Mouse (Mus musculus) cerebellum, adult 9-11 months (tissue): ENCODE data around the gene Txndc2.
A peak's percentile ranks its signal among the peaks of the same experiment; 100 is the strongest.

Experiments used
- DNase-seq: peaks from one replicate; pipeline ENCODE4 v3.0.0; 2022

Txndc2 gene

GRCm38 (mm10) chr17:65641734-65642218 lies at the start of gene Txndc2:
Gene Txndc2 (minus strand): TSS chr17:65642168.
- no peak for DNase-seq

- peak; percentile 95 for DNase-seq
These were observed 41.8 kb upstream of the Txndc2 start for GRCm38 (mm10) chr17:65683731-65684130.

DNA sequence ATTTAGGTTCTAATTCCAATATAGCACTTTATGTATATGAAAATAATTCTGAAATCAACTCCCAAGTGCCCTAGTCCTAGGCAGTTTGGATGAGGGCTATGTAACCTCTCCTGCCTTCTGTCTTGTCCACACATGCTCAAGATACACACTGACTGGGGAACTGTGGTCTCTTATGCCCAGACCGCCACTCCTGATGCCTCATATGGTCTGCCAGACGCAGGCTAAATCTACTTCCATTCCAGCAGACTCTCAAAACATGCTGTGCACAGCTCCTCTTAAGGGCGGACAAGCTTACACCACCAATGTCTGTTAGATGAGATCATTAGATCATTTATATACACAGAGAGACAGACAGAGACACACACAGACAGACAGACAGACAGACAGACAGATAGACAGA lies 41.3 kb upstream of the Txndc2 start:
- DNase-seq = no peak

- no peak for DNase-seq
These were observed 40.2 kb upstream of the Txndc2 start for GRCm38 (mm10) chr17:65682071-65682680.

GRCm38 (mm10) chr17:65681516-65681915 lies 39.5 kb upstream of the Txndc2 start:
- no peak for DNase-seq

DNA sequence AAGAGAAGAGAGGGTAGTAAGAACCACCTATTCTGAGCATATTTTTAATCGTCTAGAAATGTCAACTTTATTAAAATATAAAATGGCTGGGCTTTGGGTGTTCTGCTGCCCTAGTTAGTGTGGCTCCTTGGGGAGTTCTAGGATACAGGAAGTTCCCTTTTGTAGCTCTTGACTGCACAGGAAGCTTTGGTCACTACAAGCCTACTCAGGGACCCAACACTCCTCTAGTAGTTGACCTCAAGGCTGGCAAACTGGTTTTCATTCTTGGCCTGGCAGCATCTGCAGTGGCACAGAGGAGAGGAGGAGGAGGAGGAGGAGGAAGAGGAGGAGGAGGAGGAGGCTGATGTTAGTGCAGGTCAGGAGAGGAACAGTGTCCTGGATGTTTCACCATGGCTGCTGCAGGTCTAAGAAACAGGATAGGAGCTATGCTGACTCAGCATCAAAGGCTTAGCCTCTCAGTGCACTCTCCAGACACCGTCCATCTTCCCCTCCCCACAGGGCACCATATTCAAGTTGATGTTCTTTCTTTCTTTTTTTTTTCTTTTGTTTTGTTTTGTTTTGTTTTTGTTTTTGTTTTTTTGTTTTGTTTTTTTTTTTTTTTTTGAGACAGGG lies 38.9 kb upstream of the Txndc2 start:
- no peak for DNase-seq

DNA sequence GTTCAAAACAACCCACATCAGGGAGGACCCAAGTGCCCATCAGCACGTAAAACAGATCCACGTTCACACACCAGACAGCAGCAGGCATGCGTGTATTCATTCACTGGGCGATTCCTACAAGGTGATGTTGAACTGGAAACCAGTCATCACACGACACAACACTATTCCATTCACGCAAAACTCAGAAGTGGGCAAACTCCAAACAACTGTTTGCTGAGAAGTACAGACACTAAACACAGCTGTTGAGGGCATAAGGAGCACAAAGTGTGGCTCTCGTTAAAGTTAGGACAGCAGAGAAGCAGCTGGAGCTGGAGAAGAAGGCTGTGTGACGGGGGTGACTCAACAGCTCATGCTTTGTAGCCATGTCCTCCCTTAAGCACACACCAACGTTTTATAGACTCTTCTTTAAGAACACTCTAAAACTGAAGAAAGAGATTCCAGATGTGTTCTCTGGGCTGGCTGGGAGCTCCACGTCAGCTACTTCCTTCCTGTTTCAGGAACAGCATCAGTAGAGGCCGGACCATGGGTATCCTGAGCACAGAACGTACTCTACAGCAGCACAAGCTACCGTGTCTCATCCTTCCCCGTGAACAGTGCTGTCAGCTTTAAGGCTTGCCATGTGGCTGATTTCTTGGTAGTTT lies 38.0 kb upstream of the Txndc2 start:
- no peak for DNase-seq

DNA sequence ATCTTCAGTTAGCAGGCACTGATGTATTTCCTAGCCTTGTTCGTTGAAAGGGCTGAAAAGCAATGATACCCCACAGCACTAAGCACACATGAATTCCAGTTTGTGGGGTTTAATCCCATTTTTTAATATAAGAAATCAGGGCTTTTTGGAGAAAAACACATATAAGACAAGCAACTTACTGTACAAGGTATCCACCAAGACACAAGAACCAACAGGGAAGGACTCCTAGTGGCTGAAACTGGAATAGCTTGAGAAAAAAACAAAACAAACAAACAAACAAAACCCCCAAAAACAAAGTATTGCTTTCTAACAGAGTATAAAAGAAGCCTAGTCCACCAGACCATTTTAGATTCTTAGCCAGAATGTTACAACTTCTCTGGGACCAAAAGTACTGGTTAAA lies 35.8 kb upstream of the Txndc2 start:
- DNase-seq = no peak

- no peak for DNase-seq
These were observed 34.6 kb upstream of the Txndc2 start for GRCm38 (mm10) chr17:65676536-65676935.

DNA sequence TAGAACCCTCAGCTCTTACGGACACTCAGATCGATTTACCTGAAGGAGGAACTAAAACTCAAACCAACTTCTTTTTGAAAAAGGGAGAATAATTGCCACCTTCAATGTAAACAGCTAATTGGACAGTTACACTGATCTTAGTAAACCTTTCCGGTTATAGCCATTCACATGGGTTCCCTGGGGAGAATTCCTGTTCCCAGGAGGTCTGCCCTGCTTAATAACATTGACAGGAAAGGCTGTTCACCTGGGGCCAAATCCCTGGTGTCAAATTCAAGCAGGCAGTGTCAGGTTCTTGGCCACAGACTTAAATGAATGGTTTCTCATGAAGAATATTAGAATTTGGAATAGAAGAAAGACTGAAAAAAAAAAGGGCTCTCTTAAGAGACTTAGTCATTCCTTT lies 34.0 kb upstream of the Txndc2 start:
- DNase-seq = no peak

GRCm38 (mm10) chr17:65674710-65675171 lies 32.8 kb upstream of the Txndc2 start:
- no peak for DNase-seq

DNA sequence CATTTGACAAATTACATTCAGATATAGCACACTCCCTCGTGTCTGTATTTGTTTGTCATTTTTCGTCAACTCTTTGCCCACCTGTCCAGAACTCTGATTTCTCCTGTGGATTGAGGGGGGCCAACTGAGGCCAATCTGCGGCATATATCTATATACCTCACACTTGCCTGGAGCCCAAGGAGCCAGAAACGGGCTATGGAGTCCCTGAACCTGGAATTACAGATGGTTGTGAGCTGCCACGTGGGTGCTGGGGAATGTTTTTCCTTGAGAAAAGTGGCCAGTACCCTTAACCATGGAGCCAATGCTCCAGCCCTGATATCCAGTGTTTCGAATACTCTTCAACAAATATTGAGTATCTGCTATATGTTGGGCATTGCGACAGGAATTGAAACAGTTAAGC lies 31.0 kb upstream of the Txndc2 start:
- DNase-seq = no peak

- DNase-seq = no peak
These were observed 27.1 kb upstream of the Txndc2 start for GRCm38 (mm10) chr17:65669061-65669460.

DNA sequence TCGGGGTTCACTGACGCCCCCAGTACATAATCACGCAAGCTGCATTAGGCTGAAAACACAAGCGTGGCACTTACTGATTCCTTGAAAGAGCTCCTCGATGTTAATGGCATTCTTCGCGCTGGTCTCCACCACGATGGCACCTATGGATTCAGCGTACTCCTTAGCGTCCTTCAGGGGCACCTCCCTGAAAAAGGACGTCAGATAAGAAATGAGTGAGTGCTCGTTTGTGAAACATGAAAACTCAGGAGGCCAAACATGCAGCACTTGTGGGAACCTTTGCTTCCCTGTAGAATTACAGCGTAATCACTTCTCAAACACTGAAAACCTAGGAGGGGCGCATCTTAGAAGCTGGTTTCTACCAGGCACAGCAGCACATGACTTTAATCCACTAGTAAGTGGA lies 25.8 kb upstream of the Txndc2 start:
- DNase-seq = no peak

- DNase-seq = no peak
These were observed 24.6 kb upstream of the Txndc2 start for GRCm38 (mm10) chr17:65666388-65667161.

DNA sequence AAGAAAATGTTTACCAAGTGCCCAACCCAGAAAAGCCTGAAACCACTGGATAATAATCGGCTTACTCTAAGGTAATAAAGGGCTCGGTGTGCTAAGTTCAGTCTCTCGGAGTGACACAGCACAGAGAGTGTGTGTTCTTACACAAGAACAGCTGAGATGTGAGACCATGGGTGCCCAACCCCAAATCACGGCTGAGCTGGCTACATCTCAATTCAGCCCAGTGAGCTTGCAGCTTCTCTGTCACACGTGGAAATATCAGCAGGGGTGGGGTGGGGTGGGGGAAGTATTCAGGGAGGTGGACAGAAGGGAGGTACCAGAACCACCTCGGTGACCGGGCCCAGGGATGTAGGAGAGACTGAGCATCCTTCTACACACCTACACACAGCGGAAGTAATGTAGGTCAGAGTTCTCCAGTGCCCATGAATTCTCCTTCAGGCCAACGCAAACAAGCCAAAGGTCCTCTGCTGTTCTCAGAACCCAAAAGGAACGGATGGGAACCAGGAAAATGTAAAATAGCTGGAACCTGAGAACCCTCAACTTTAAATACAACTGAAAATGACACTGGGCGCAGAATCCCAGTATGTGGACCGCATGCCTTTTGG lies 23.9 kb upstream of the Txndc2 start:
- no peak for DNase-seq

GRCm38 (mm10) chr17:65663329-65664078 lies 21.5 kb upstream of the Txndc2 start:
- no peak for DNase-seq

DNA sequence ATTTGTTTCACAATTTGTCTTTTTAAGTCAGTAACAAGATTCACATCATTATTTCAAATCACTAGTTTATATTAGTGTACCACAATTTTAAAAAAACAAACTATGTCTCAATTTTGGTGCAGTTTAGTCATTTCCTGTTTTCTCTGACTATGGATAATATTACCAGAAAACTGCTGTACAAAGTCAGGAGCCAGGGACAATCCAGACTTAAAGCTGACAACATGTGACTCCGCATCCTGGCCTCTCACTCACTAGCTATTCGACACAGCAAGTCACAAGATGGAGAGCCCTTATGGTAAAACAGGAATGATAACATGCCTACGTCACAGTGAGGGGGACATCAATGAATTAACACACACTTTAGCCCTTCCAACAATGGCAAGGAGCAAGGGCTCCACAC lies 20.7 kb upstream of the Txndc2 start:
- no peak for DNase-seq

DNA sequence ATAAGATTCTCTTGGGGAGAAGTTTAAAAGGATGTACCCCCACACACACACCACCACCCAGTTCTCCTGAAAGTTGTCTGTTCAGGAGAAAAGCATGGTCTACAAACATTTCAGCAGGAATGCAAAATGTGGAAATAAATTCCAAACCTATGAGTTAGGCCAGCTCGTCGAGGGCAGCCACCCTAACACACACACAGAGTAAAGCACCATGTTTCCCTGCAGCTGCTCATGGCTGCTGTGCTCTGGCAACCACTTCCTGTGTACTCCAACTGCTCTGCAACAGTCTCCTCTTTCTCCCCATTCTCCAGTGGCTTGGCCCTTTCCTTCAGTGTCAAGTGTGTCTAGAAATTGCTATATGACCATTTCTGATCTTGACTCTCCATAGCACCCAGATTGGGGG lies 16.4 kb upstream of the Txndc2 start:
- no peak for DNase-seq

DNA sequence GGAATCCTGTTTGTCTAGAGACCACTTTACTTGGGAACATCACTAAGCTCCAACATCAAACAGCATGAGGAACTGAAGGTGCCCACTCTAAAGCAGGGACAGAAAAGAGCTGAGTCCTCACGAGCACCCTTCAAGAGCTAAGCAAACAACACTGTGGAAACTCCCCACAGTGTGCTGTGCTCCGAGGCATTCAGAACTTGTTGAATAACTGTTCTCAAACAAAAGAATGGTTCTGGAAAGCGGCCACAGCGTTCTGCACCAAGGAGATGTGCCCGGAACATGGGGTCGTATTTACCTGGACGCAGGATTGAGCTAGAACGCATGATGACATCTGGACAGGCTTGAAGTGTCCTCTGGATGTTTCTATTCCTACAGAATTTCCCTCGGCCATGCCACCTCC lies 16.0 kb upstream of the Txndc2 start:
- DNase-seq = no peak

DNA sequence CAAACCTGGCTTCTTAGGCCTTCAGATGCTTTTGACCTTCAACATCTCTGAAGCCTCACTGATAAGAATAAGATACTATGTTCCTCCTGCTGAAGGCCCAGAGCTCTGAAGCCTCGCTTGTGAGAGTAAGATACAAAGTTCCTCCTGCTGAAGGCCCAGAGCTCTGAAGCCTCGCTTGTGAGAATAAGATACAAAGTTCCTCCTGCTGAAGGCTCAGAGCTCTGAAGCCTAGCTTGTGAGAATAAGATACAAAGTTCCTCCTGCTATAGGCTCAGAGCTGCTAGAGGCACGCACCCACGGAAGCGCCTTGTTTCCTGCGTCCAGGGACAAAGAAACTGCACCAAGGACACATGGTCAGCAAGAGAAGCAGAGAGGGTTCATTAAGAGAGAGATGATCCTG lies 14.8 kb upstream of the Txndc2 start:
- DNase-seq = no peak

DNA sequence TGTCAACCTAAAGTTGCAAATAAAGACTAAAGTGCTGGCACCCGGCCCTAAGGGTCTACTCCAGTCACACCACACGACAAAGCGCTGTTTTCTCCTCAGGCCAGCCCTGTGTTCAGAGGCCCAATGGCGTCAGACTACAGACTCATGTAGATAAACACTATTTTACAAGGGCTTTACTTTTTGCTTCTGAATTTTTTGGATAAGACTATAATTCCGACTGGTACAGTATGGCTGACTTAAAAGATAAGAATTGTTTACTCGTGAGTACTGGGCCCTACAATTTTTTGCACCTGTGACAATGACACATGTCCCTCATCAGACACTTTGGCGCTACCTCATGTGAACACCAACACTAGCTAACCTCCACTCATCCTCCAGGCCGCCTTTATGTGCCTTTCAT lies 14.1 kb upstream of the Txndc2 start:
- no peak for DNase-seq
